Mouse (Mus musculus) lung, postnatal 0 days (tissue): ENCODE results near the gene Col4a1. TPM values are rescaled to one million over a fixed set of nuclear protein-coding genes. Genes with fewer than 3 reads are reported as not detected.
A peak's percentile ranks its signal among the peaks of the same experiment; 100 is the strongest.

ENCODE experiments used
- ATAC-seq: fragments of 200-750 bp; cut with Nextera tagmentation; 2 replicates; pipeline ENCODE4 v1.8.0; 2017; ENCODE audit warnings: moderate library complexity
- DNase-seq: peaks from one replicate; pipeline ENCODE4 v3.0.0-alpha.2; 2016; ENCODE audit warnings: low spot score
- H3K27ac ChIP-seq: fragments of 300-500 bp; sonication (generic); 2 replicates; pipeline ENCODE4 v1.5.1; 2014; ENCODE audit warnings: antibody characterized with exemption, mild to moderate bottlenecking, low read length, mixed read lengths
- H3K27me3 ChIP-seq: fragments of 300-500 bp; sonication (generic); replicated peaks from 2 replicates; pipeline ENCODE4 v1.6.1; 2014; ENCODE audit warnings: low read length, mixed read lengths; ENCODE audit not compliant: insufficient read depth
- H3K36me3 ChIP-seq: fragments of 300-500 bp; sonication (generic); 2 replicates; pipeline ENCODE4 v1.6.1; 2014; ENCODE audit warnings: low read length, mixed read lengths; ENCODE audit not compliant: insufficient read depth
- H3K4me1 ChIP-seq: fragments of 300-500 bp; sonication (generic); 2 replicates; pipeline ENCODE4 v1.6.1; 2014; ENCODE audit warnings: antibody characterized with exemption, low read depth, low read length, mixed read lengths; ENCODE audit not compliant: insufficient read depth
- H3K4me2 ChIP-seq: fragments of 300-500 bp; sonication (generic); replicated peaks from 2 replicates; pipeline ENCODE4 v1.6.1; 2014; ENCODE audit warnings: low read depth, mild to moderate bottlenecking, low read length, moderate library complexity, mixed read lengths
- H3K4me3 ChIP-seq: fragments of 300-500 bp; sonication (generic); 2 replicates; pipeline ENCODE4 v1.5.1; 2014; ENCODE audit warnings: low read depth, low read length
- H3K9ac ChIP-seq: fragments of 300-500 bp; sonication (generic); replicated peaks from 2 replicates; pipeline ENCODE4 v1.6.1; 2014; ENCODE audit warnings: low read depth, mild to moderate bottlenecking
- H3K9me3 ChIP-seq: fragments of 300-500 bp; sonication (generic); 2 replicates; pipeline ENCODE4 v1.6.1; 2016; ENCODE audit warnings: low read length, mixed read lengths
- CTCF ChIP-seq: IDR thresholded peaks from 2 replicates; pipeline ENCODE4 v1.5.1; 2016; ENCODE audit warnings: antibody characterized with exemption, mild to moderate bottlenecking
- EP300 ChIP-seq: IDR thresholded peaks from 2 replicates; pipeline ENCODE4 v1.6.1; 2016; ENCODE audit warnings: antibody characterized with exemption, mild to moderate bottlenecking, control low read depth
- WGBS: fragments of 180-500 bp; shearing (Covaris S2); extraction: QIAGEN DNeasy Blood & Tissue Kit; methylation state at CpG from one replicate; pipeline ENCODE4 v1.1.7; 2014; 5-methylcytosine and 5-hydroxymethylcytosine counted together
- polyA plus RNA-seq: library from polyadenylated mRNA; unstranded; fragments of >200 nt; fragmentation: Nextera tagmentation; extraction: Ambion mirVana; gene quantifications from 2 replicates; pipeline ENCODE4 v1.2.1, GENCODE M21; 2015

Gene Col4a1
- polyA plus RNA-seq: 346 and 376 TPM in 2 replicates

GRCm38 (mm10) chr8:11312349-11313175 is at the start of gene Col4a1, which contains the start of gene Col4a2:
Gene Col4a1, minus strand, starts transcription at chr8:11312826.
Gene Col4a2, plus strand, starts transcription at chr8:11312805.
- peak within 1 kb of the TSS; percentile 90 for H3K4me3 ChIP-seq
- peak within 1 kb of the TSS; percentile 87 for H3K4me2 ChIP-seq
- ATAC-seq (peak; percentile 82), DNase-seq (peak; percentile 91)
- H3K9ac ChIP-seq: peak within 1 kb of the TSS; percentile 98
- TF ChIP-seq CTCF: peak; percentile 44
- no peak for TF ChIP-seq EP300
- peaks cover 42% of the 10 kb centered on the region; the same call in 1 of the 2 replicates for H3K4me1 ChIP-seq
- H3K36me3 ChIP-seq: peaks cover 9% of the 10 kb centered on the region
- H3K27me3 ChIP-seq: no peaks in the 10 kb centered on the region
- WGBS: under 1% methylated on average over 68 of the region's 87 CpGs
- H3K27ac ChIP-seq: peak within 1 kb of the TSS; percentile 97
- H3K9me3 ChIP-seq: no peaks in the 10 kb centered on the region

- Histone ChIP-seq H3K27me3 (no peaks in the 10 kb centered on the region), H3K9ac (no peak overlapping the region), H3K9me3 (no peaks in the 10 kb centered on the region), H3K27ac (no peak overlapping the region), H3K4me1 (peaks cover 19% of the 10 kb centered on the region), H3K4me3 (no peak overlapping the region), H3K36me3 (no peaks in the 10 kb centered on the region), H3K4me2 (no peak overlapping the region)
- no peak for TF ChIP-seq EP300
- no peak for TF ChIP-seq CTCF
- DNase-seq (no peak), ATAC-seq (0 out of 2 replicates have a peak, but pooled peaks have one; percentile 20)
- WGBS: 54% methylated on average over 9 of the region's 9 CpGs
Measured at GRCm38 (mm10) chr8:11361546-11362277, 49.1 kb upstream of the Col4a1 start.

- Histone ChIP-seq H3K9ac (no peak overlapping the region), H3K4me3 (no peak overlapping the region), H3K9me3 (no peaks in the 10 kb centered on the region), H3K4me1 (peaks cover 25% of the 10 kb centered on the region), H3K4me2 (no peak overlapping the region), H3K36me3 (no peaks in the 10 kb centered on the region), H3K27ac (no peak overlapping the region), H3K27me3 (no peaks in the 10 kb centered on the region)
- DNase-seq: no peak
- TF ChIP-seq CTCF (no peak), EP300 (no peak)
- WGBS: 86% methylated on average over 5 of the region's 5 CpGs
- no peak for ATAC-seq
Measured at GRCm38 (mm10) chr8:11359846-11360245, 47.2 kb upstream of the Col4a1 start.

GRCm38 (mm10) chr8:11357921-11358436 is 45.4 kb upstream of the Col4a1 start:
- H3K9ac ChIP-seq: no peak overlapping the region
- DNase-seq: peak; percentile 59
- H3K4me1 ChIP-seq: peaks cover 32% of the 10 kb centered on the region

GRCm38 (mm10) chr8:11356776-11357175 is 44.1 kb upstream of the Col4a1 start:
- H3K27ac ChIP-seq: no peak overlapping the region
- H3K27me3 ChIP-seq: no peaks in the 10 kb centered on the region
- TF ChIP-seq CTCF (no peak), EP300 (no peak)
- no peak overlapping the region for H3K4me2 ChIP-seq
- no peak for ATAC-seq
- 51% methylated on average over 8 of the region's 8 CpGs for WGBS
- H3K9ac ChIP-seq: no peak overlapping the region
- H3K4me1 ChIP-seq: peaks cover 32% of the 10 kb centered on the region
- H3K4me3 ChIP-seq: no peak overlapping the region
- no peaks in the 10 kb centered on the region for H3K9me3 ChIP-seq
- no peak for DNase-seq
- 0 out of 2 replicates have a peak, but pooled peaks cover 3% of the 10 kb centered on the region for H3K36me3 ChIP-seq

More at GRCm38 (mm10) chr8:11357921-11358436, 45.4 kb upstream of the Col4a1 start:
- Histone ChIP-seq H3K36me3 (0 out of 2 replicates have a peak, but pooled peaks cover 3% of the 10 kb centered on the region), H3K27me3 (no peaks in the 10 kb centered on the region), H3K4me2 (no peak overlapping the region), H3K9me3 (no peaks in the 10 kb centered on the region), H3K27ac (no peak overlapping the region; the same call in 1 of the 2 replicates), H3K4me3 (no peak overlapping the region)
- WGBS: 42% methylated on average over 7 of the region's 7 CpGs
- peak; percentile 30 for ATAC-seq
- no peak for TF ChIP-seq EP300
- no peak for TF ChIP-seq CTCF

- H3K4me3 ChIP-seq: no peak overlapping the region
- WGBS: 88% methylated on average over 3 of the region's 3 CpGs
- H3K27ac ChIP-seq: no peak overlapping the region
- TF ChIP-seq CTCF (no peak), EP300 (no peak)
- H3K36me3 ChIP-seq: 0 out of 2 replicates have a peak, but pooled peaks cover 3% of the 10 kb centered on the region
- H3K9me3 ChIP-seq: no peaks in the 10 kb centered on the region
- ATAC-seq: no peak
- H3K9ac ChIP-seq: no peak overlapping the region
- no peak for DNase-seq
- no peaks in the 10 kb centered on the region for H3K27me3 ChIP-seq
- peaks cover 30% of the 10 kb centered on the region for H3K4me1 ChIP-seq
- H3K4me2 ChIP-seq: no peak overlapping the region
Measured at GRCm38 (mm10) chr8:11355900-11356299, 43.3 kb upstream of the Col4a1 start.
